Mouse (Mus musculus): ENCODE measurements around the gene Simc1. TPM values are rescaled to one million over a fixed set of nuclear protein-coding genes. Genes with fewer than 3 reads are reported as not detected.
"Not testable (repeated sequence)": the region's sequence is repeated elsewhere in the genome, so short reads cannot be mapped to it uniquely, and the experiment has no call there.

Simc1 gene
- total RNA-seq (2022) = 10 to 100 TPM; 15.2 to 17.8 (median 17.1) TPM

DNA sequence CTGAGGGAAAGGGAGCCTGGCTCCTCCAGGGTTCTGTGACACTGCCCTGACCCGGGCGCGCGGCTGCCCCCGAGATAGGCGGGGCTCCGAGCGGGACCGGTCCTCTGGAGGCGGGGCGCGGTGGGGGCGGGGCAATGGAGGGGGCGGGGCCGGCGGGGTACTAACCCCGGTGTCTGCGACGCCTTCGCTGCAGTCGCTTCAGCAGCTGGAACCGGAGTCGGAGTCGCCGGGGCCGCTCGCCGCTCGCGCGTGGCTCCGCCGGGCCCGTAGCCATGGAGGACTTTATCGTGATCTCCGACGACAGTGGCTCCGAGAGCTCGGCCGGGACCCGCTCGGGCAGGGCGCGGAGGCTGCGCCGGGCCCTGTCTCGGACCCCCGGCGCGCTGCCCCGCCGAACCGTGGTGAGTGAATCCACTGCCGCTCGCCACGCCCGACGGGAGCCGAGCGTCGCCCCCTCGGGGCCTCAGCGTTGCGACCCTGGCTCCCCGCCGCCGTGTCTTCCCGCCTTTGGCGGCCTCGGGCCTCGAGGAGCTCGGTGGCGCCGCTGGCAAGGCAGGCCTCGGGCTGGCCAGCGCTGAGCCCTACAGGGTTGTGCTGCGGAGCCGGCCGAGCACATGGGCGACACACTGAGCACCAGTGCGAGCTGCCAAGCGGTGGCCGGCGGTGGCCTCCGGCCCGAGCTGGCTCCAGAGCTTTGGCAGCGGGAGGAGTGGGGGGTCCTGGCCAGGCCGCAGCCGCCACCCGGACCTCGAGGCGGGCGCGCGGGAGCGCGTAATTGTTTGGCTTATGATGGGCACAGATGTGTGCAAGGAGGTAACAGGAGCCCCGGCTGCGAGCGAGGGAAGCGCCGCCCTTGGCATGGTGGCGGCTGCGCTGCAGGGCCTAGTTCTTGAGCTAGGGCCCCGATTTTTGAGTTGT lies at the start of gene Simc1:
Gene Simc1 (plus strand): TSS at position 176 of the 918 bp plus-strand sequence.
- DNase-seq (ENCODE audit: low spot score in 2 of 2) = peak; percentile 30 to 45

DNA sequence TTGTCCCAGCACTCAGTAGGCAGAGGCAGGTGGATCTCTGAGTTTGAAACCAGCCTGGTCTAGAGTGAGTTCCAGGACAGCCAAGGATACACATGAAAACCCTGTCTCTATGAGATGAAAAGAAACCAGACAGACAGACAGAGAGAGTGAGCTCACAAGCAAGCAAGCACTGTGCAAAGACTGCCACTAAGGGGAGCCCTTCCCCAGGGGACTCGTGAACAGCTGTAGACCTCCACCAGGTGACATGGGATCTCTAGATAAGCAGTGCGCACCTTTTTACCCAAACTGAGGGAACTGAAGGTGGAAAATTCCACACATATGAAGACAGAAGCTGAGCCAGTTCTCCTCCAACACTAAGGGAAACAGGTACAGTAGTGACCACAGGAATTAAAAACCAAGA lies 46.5 kb upstream of the Simc1 start:
- no peak for DNase-seq (ENCODE audit: low spot score in 2 of 2)

DNA sequence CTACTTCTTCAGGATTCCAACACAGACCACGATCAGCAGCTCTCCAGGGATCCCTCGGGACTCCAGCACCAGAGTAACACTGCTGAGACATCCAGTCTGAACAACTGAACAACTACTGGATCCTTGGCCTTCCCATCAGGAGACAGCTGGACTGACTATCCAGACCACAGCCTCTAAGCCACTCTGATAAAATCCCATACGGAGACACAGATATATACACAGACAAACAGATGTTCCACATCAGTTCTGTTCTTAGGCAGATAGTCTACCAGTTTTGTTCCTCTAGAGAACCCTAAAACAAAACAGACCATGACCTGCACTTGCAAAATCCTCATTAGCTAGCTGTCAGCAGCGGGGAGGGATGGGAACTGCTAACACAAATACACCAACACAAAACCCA lies 44.3 kb upstream of the Simc1 start:
- no peak for DNase-seq (ENCODE audit: low spot score in 2 of 2)

DNA sequence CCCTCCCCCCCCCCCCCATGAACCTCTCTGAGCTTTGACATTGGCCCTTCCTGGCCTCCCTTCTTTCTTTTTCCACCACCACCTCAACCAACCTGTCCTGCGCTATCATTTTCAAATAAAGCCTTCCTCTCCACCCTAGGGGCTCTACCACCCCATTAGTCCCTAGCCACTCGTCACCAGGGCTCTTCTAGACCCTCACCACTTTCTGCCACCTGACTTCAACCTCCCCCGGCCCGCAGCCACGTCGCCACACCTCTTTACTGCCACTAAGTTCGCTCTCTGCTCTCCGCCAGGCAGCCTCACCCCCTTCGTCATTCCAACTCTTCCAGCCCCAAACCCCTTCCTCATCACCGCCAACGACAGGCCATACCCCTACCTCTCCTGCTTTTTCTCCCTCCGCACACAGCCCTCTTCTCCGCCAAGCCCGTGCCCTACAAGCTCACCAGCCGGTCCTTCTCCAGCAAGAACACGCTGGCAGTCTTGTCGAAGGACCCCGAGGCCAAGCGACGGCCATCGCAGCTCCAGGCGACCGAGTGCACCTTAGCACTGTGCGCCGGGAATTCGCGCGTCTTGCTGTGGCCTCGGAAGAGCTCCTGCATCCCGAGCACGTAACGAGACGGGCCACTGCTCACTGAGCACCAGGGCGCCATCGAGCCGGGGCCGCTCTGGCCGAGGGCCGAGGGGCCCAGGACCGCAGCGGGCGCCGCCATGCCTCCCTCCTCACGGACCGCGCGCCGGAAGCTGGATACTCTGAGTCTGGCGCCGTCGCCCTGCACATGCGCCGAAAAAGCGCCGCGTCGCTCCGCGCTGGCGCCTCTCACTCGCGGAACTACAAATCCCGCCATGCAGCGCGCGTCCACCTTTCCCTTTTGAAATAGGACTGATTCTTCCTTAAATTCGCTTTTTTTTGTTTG lies 35.2 kb upstream of the Simc1 start, which contains the start of gene Thoc3:
Gene Thoc3 (minus strand): TSS at position 752 of the 914 bp plus-strand sequence.
- peak; percentile 78 to 82 for DNase-seq (ENCODE audit: low spot score in 2 of 2)

DNA sequence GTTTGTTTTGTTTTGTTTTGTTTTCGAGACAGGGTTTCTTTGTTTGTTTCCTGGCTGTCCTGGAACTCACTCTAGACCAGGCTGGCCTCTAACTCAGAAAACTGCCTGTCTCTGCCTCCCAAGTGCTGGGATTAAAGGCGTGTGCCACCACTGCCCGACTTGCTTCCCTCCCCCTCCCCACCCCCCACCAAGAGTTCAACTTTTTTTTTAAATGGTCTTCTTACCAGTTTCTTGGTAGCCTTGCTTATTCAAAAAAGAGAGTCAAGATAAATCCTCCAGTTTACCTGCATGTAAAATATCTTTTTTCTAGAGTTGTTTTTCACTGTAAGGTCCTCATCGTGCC lies 34.6 kb upstream of the Simc1 start:
- no peak for DNase-seq (ENCODE audit: low spot score in 2 of 2)

DNA sequence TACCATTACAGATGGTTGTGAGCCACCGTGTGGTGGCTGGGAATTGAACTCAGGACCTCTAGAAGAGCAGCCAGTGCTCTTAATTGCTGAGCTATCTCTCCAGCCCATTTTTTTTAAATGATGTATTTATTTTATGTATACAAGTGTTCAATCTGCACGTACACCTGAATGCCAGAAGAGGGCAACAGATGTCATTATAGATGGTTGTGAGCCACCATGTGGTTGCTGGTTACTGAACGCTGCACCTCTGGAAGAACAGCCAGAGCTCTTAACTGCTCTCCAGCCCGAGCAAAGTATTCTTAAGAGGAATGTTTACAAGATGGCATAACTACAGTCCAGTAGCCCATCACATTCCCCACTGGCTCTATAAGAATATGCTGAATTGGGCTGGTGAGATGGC lies 31.6 kb upstream of the Simc1 start:
- no peak for DNase-seq (ENCODE audit: low spot score in 2 of 2)

DNA sequence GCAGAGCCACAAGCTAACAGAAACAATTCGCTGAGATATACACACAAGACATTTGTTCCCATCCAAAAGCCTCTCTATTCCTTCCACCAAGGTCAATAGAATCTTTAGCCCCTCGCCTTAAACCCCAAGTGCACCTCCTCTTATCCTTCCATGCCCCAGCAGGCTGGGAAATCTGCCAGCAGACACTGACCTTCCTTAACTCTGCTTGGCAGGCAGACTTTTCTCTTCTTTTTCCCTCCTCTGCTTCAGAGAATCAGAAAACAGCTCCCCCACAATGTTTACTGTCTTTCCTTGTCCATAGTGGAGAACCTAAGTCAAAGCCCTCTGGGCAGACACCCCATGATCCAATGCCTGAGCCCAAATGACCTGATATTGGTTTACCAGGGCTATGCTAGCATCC lies 28.6 kb upstream of the Simc1 start:
- DNase-seq (ENCODE audit: low spot score in 2 of 2) = no peak

DNA sequence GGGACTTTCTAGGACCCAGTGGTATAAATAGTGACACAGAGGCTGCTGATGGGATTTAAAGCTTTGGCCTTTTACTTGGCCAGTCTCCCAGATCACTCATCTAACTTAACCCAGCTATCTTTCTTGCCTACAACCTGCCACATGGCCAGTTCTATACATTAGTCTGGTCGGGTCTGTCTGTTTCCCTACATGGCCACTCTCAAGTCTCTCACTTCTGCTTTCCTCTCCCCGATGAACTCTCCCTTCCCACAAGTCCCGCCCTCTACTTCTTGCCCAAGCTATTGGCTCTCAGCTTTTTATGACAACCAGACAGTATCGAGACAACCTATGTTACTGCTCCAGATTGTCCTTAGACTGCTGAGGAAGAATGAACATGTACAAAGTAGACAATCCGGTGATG lies 27.9 kb upstream of the Simc1 start:
- DNase-seq (ENCODE audit: low spot score in 2 of 2) = no peak

DNA sequence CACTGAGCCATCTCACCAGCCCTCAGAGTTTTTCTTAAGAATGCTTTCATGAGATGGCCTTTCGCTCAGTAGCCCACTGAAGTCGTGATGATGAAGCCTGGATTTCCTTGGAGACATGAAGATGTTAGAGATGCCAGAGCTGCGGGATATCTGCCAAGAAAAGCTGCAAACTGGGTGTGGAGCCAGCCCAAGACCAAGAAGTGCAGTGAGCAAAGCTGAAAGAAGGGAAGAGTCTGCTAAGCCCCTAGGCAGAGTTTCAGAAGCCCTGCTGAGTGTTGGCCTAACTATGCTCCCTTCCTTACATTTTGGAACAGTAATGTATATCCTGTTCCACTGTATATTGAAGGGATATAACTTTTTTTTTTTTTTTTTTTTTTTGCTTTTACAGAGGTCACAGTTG lies 24.3 kb upstream of the Simc1 start:
- no peak for DNase-seq (ENCODE audit: low spot score in 2 of 2)

DNA sequence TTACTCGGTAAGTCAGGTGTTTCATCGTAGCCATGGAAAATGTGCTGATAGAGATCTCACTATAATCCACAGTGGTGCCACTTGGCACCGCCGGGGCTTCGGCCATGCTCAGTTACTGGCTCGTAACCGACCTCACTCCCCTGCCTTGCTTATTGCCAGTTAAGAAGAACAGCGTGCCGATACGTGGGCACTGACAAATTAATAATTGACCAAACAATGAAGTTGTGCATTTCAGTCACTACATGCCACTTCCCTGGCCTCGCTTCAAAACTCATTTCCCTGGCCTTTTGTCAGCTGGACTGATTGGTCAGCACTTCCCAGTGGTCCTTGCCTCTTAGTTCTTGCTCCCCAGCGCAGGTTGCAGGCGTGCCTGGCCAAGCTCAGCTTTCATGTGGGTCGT lies 22.1 kb upstream of the Simc1 start:
- DNase-seq (ENCODE audit: low spot score in 2 of 2) = no peak

DNA sequence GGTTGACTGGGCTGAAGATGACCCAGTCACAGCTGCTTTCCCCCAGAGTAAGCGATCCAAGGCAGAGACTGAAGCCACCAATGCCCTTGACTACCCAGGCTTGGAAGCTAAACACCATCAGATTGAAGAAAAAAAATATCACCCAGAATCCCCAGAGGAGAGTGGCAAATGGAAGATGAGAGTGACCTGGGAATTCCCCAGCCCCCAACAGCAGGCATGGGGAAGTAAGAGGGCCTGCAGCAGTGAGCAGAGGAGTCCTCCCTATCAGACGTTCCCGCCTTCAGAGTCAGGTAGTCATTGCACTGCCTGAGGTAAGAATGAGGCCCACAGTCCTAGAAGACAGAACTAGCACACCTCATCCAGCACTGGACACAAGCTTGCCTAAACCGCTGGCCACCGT lies 13.2 kb upstream of the Simc1 start:
- no peak for DNase-seq (ENCODE audit: low spot score in 2 of 2)

DNA sequence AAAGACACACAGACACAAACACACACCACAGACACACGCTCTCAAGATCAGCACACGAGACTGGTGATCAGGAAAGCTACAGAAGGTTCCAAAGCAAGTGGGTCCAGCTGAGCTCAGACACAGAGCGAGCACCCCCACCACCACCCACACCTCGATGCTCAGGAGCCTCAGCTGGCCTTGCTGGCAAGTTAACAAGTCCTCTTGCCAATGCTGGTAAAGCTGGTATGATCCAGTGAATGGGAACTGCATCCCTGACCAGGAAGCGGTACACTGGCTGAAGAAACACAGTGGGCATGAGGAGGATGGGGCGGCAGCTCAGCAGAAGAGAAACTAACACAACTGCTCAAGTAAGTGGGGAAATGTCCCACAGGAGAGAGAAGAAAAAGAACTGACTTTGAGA lies 12.2 kb upstream of the Simc1 start:
- no peak for DNase-seq (ENCODE audit: low spot score in 2 of 2)

DNA sequence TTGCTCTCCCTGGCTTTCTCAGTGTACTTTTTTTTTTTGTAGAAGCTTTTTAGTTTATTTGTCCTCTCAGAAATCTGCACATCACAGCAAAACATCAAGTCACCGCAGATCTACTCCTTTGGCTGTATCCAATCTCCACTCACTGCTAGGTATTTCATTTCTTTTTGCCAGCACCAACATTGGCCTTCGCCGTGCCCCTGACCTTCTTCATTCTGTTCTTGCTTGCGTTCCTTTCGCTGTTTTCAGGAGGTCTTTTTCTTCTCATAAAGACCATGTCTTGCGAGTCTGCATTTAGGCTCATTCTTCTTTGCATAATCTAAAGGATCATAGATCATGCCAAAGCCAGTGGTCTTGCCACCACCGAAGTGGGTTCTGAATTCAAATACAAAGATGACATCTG lies 4.0 kb upstream of the Simc1 start:
- not testable (repeated sequence) for DNase-seq (ENCODE audit: low spot score in 2 of 2)

DNA sequence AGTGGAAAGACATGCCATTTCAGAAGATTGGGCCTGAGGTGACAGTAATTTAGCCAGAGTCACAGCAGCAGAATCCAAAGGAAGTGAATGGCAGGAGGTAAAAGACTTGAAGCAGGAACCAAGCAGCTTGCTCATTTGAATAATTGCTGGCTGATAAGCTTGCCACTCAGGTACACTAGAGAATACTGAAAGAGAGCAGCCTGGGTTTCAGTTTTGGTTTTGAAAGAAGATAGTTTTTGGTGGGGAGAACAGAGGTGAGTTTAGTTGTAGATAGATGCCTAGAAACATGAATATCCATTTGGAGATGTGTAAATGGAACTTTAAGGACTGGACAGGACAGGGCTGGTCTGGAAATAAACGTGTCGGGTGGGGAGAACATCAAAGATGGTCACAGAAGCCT lies 2.2 kb upstream of the Simc1 start:
- no peak for DNase-seq (ENCODE audit: low spot score in 2 of 2)

DNA sequence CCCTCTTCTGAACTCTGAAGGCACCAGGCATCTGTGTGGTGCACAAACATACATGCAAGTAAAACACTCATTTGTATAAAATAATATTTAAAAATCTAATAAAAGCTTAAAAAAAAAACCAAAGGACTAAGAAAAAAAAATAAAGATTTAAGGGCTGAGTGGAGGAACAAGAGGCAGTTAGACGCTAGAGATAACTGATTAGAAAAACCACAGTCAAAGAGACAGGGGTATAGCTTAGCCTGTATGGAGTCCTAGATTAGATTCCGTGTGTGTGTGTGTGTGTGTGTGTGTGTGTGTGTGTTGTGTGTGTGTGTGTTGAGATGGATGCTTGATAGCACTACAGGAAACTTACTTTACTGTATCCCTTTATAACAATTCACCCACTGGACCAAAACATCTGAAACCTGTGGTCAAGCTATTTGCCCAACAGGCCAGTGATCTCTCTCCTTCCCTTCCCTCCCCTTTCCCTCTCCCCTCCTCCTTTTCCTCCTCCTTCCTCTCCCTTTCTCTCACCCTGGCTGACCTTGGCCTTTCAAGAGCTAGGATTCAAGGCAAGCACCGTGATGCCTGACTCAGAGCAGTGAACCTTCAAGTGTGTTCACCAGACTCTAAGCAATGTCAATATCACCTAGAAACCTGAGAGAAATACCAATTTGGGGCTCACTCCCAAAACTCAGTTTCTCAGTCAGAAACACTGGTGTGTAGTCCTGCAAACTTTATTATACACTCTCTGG lies 1.5 kb upstream of the Simc1 start:
- DNase-seq (ENCODE audit: low spot score in 2 of 2) = no peak

DNA sequence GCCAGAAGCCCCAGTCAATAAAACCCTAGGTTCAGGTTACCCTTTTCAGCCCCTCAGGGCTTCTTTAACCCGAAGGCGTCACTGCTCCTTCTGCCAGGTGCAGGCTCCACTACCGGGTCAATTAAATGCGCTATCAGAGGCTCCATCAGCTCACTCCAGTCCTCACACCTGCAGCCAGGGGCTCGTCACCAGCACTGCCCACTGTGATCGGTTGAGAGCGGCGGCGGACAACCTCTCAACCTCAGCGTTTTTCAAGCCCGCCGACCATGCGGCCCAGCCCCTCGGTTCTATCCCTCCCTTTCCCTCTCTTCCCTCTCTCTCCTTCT lies 338 bp upstream of the Simc1 start:
- no peak for DNase-seq (ENCODE audit: low spot score in 2 of 2)

DNA sequence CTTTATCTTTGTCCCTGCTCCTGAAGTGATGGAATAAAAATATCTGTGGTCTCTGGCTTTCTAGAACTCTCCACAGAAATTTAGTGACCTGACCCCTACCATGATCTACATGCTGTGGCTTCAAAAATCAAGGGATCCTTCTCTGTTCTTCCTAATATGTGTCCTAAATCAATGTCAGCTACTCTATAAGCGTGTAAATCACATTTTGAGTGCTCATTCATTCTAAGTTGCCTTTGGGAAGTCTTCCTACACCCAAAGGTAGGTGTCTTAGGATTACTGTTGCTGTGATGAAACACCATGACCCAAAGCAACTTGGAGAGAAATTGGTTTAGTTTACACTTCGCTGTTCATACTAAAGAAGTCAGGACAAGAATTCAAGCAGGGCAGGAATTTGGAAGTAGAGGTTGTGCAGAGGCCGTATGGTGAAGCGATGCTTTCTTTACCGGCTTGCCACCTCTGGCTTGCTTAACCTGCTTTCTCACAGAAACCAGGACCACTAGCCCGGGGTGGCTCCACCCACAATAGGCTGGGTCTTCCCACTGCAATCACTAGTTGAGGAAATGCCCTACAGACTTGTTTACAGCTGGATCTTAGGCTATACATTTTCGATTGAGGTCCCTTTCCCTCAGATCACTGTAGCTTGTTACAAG lies 1.2 kb downstream of the Simc1 start:
- no peak for DNase-seq (ENCODE audit: low spot score in 2 of 2)

DNA sequence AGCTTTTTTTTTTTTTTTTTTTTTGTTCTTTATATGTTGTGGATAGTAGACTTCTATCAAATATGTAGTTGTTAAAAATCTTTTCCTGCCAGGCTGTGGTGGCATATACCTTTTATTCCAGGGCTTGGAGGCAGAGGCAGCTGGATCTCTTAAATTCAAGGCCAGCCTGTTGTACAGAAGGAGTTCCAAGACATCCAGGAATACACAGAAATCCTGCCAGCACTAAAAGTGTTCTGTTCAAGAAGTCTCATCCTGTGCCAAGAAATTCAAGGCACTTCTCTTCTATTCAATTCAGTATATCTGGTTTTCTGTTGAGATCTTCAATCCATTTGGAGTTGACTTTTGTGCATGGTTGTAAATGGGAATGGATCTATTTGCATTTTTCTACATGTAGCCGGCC lies 2.3 kb downstream of the Simc1 start:
- DNase-seq (ENCODE audit: low spot score in 2 of 2) = no peak

DNA sequence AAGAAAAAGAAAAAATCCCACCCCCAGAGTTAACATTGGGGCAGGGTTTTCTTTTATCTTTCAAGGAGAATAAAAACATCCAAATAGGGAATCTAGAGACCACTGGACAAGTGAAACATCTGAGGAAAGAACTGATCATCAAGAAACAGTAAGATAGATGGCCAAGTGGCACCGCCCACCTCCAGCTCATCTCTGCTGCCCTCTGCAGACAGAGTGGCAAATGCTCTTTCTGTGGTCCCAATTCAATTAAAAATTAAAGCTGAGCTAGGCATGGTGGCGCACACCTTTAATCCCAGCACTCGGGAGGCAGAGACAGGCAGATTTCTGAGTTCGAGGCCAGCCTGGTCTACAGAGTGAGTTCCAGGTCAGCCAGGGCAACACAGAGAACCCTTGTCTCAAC lies 16.6 kb downstream of the Simc1 start:
- DNase-seq (ENCODE audit: low spot score in 2 of 2) = no peak

DNA sequence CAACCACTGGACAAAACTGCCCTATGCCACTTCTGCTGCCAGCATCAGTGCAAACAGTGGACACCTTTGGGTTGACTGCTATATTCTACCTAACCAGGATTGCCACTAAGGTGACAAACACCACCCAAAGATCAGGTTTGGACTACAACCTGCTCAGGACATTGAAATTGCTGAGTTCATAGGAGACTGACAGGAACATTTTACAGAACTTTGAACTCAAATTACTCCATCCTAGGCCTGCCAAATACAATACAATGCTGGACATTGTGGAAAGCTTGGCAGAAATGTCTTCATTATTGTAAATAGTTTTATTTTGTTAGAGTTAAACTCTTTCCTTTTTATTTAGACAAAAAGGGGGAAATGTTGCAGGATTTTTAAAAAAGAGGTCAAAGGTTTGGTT lies 17.6 kb downstream of the Simc1 start:
- no peak for DNase-seq (ENCODE audit: low spot score in 2 of 2)

DNA sequence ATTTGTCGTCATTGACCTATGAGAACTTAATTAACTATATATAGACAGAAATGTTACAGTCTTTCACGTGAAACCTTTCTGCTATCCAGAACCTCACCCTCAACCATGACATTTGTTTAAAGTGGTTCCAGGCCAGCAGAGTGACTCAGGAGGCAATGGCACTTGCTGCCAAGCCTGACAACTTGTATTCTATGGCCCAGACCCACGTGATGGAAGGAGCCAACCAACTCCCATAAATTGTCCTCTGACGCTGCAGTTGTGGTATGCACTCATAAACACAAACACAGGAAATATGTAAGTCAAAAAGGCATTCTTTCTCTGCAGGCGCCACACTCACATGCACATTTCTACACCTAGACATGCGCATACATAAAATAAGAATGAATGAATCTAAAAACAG lies 23.6 kb downstream of the Simc1 start:
- no peak for DNase-seq (ENCODE audit: low spot score in 2 of 2)
